Mouse (Mus musculus) heart, postnatal 25 days (tissue): Measurements from ENCODE around the gene Olfr944. TPM values are rescaled to one million over a fixed set of nuclear protein-coding genes. Genes with fewer than 3 reads are reported as not detected.

ENCODE experiments used
- DNase-seq: peaks from one replicate; pipeline ENCODE4 v3.0.0; 2022; ENCODE audit warnings: low spot score
- intact Hi-C: fragments of 180-260 bp; cut with DNase I; formaldehyde crosslinking; loops from one replicate; pipeline ENCODE4 v1.15.1; 2025
- total RNA-seq, 2 experiments: library from RNA; stranded (reverse); gene quantifications; 2 replicates each; pipeline ENCODE4 v1.2.3; 2021

Olfr944 gene
- total RNA-seq = not detected

DNA sequence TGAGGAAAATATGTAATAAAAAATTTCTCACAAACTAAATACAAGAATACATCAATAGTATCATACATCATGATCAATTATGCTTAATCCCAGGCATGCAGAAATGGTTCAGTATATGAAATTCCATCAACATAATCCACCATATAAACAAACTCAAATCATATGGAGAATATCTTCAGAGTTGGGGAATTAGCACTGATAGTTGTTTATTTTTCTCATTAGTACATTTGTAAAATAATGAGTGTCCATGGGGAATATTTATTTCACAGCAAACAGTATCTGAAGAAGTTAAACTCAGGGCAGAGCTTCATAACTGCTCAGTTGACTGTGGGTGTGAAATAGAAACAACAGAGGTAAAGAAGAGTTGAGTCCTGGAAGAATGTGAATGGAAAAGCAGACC, at the start of gene Olfr944:
Olfr944 (plus strand) TSS at position 301 of the 400 bp plus-strand sequence.
- DNase-seq = no peak
- intact Hi-C loops = loop anchor here (5.0 kb wide), 1 partner anchor 74 kb away; the partner anchor contains the start of gene Olfr27

GRCm38 (mm10) chr9:39152401-39152800, 49.3 kb upstream of the Olfr944 start:
- intact Hi-C loops = no loop called here
- DNase-seq = no peak

GRCm38 (mm10) chr9:39166004-39166403, 35.7 kb upstream of the Olfr944 start, which contains the start of gene Olfr943:
Gene Olfr943, plus strand, starts transcription at chr9:39166304.
- intact Hi-C loops = no loop called here
- DNase-seq = no peak

DNA sequence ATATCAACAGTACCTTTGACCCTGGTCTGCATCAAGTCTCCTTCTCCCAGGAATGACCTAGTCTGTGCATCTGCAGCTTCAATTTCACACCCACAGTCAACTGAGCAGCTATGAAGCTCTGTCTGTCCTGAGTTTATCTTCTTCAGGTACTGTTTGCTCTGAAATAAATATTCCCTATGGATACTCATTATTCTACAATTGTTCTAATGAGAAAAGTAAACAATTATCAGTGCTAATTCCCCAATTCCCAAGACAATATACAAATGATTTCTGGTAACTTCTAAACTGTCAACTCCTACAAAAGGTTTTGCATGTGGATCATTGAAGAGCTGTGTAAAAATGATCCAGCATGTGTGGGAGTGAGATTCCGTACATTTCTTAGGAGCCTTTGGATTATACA, 48.2 kb downstream of the Olfr944 start, which contains the start of gene Olfr1537:
Olfr1537 (minus strand) TSS at position 101 of the 400 bp plus-strand sequence.
- DNase-seq = no peak
- intact Hi-C loops = no loop called here

Other genes starting within 250 kb of the Olfr944 start
- not detected for gene Olfr933, start 229.6 kb upstream of the Olfr944 start, total RNA-seq
- not detected for gene Olfr934, start 213.6 kb upstream of the Olfr944 start, total RNA-seq
- gene Olfr935, start 202.2 kb upstream of the Olfr944 start, total RNA-seq = not detected
- not detected for gene Olfr146, start 178.5 kb upstream of the Olfr944 start, total RNA-seq
- not detected for gene Olfr937, start 137.0 kb upstream of the Olfr944 start, total RNA-seq
- gene Olfr938, start 123.0 kb upstream of the Olfr944 start, total RNA-seq = not detected
- gene Olfr27, start 73.8 kb upstream of the Olfr944 start, total RNA-seq = not detected
- gene Olfr943, start 35.6 kb upstream of the Olfr944 start, total RNA-seq = not detected
- not detected for gene Olfr1537, start 48.1 kb downstream of the Olfr944 start, total RNA-seq
- not detected for gene Olfr945, start 74.9 kb downstream of the Olfr944 start, total RNA-seq
- gene Olfr948, start 124.1 kb downstream of the Olfr944 start, total RNA-seq = not detected
- gene Olfr951, start 185.5 kb downstream of the Olfr944 start, total RNA-seq = not detected
- not detected for gene Olfr952, start 225.2 kb downstream of the Olfr944 start, total RNA-seq